Mouse (Mus musculus) hindbrain, embryonic 15.5 days (tissue): Measurements from ENCODE around the gene Neurl1b. TPM values are rescaled to one million over a fixed set of nuclear protein-coding genes. Genes with fewer than 3 reads are reported as not detected.
A peak's percentile ranks its signal among the peaks of the same experiment; 100 is the strongest.

Experiments
- ATAC-seq: fragments of 200-750 bp; cut with Nextera tagmentation; 2 replicates; pipeline ENCODE4 v1.8.0; 2017; ENCODE audit warnings: low read depth, moderate number of reproducible peaks, moderate TSS enrichment; ENCODE audit not compliant: low FRiP score
- H3K27ac ChIP-seq: fragments of 300-500 bp; sonication (generic); replicated peaks from 2 replicates; pipeline ENCODE4 v1.5.1; 2015; ENCODE audit warnings: mild to moderate bottlenecking, inconsistent platforms
- H3K27me3 ChIP-seq: fragments of 300-500 bp; sonication (generic); 2 replicates; pipeline ENCODE4 v1.6.1; 2015; ENCODE audit warnings: control low read depth, inconsistent platforms
- H3K36me3 ChIP-seq: fragments of 300-500 bp; sonication (generic); 2 replicates; pipeline ENCODE4 v1.6.1; 2015; ENCODE audit warnings: control low read depth, inconsistent platforms
- H3K4me1 ChIP-seq: fragments of 300-500 bp; sonication (generic); replicated peaks from 2 replicates; pipeline ENCODE4 v1.6.1; 2015; ENCODE audit warnings: control low read depth, inconsistent platforms
- H3K4me2 ChIP-seq: fragments of 300-500 bp; sonication (generic); 2 replicates; pipeline ENCODE4 v1.6.1; 2015; ENCODE audit warnings: moderate library complexity, mild to moderate bottlenecking, inconsistent platforms
- H3K4me3 ChIP-seq: fragments of 300-500 bp; sonication (generic); 2 replicates; pipeline ENCODE4 v1.5.1; 2015; ENCODE audit warnings: mild to moderate bottlenecking, inconsistent platforms
- H3K9ac ChIP-seq: fragments of 300-500 bp; sonication (generic); 2 replicates; pipeline ENCODE4 v1.6.1; 2015; ENCODE audit warnings: inconsistent platforms
- H3K9me3 ChIP-seq: fragments of 300-500 bp; sonication (generic); 2 replicates; pipeline ENCODE4 v1.6.1; 2016; ENCODE audit warnings: control low read depth, inconsistent platforms
- WGBS: fragments of 180-500 bp; shearing (Covaris S2); methylation state at CpG from one replicate; pipeline ENCODE4 v1.1.7; 2015; 5-methylcytosine and 5-hydroxymethylcytosine counted together
- polyA plus RNA-seq: library from polyadenylated mRNA; unstranded; fragments of >200 nt; fragmentation: Nextera tagmentation; extraction: Ambion mirVana; gene quantifications from 2 replicates; pipeline ENCODE4 v1.2.1, GENCODE M21; 2015

Gene Neurl1b
- polyA plus RNA-seq, 1 experiment from 2014 or later, result 1.6 TPM

DNA sequence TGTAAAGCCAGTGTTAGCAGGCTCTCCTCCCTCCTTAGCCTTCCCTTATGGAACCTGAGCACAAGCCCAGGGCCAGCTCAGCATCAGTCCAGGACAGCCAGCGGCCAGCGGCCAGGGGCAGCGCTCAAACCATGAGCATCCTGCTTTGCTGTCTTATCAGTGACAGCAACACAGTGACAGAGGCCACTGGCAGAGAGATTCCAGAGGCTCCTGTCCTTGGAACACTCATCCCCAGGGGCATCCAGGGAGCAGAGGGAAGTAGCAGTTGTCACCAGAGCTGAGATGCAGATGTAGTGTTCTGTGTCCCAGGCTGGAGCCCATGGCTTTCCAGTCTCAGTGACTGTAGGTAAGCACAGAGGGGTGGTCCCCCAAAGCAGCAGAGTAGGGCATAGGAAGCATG lies 32.5 kb upstream of the Neurl1b start:
- 81% methylated on average over 3 of the region's 3 CpGs for WGBS
- no peak overlapping the region for H3K4me2 ChIP-seq
- peaks cover 25% of the 10 kb centered on the region for H3K4me1 ChIP-seq
- no peak overlapping the region for H3K4me3 ChIP-seq
- H3K9me3 ChIP-seq, result no peaks in the 10 kb centered on the region
- no peak overlapping the region for H3K9ac ChIP-seq
- H3K36me3 ChIP-seq, result no peaks in the 10 kb centered on the region
- ATAC-seq, result no peak
- peak overlapping the region; percentile 78 for H3K27ac ChIP-seq
- H3K27me3 ChIP-seq, result no peaks in the 10 kb centered on the region

DNA sequence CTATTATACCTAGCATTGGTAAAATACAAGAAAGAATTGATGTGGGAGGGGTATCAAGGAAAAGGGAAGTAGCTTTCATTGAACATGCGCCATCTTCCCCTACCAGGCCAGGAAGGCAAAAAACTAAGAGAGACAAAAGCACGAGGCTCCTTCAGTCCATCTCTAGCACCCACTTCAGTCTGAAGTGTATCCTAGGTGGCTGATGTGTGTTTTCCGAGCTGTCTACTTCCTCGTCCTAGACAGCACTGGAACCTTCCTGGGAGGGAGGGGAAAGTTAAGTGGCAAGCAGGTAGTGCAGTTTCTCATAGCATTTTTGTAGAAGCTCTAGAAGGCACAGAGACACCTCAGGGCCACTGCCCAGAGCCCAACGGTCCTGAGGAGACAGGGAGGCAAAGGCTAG lies 31.9 kb upstream of the Neurl1b start:
- no peak for ATAC-seq
- no peak overlapping the region for H3K27ac ChIP-seq
- H3K36me3 ChIP-seq, result no peaks in the 10 kb centered on the region
- no peaks in the 10 kb centered on the region for H3K9me3 ChIP-seq
- H3K4me3 ChIP-seq, result no peak overlapping the region
- peaks cover 25% of the 10 kb centered on the region for H3K4me1 ChIP-seq
- WGBS, result 81% methylated on average over 5 of the region's 5 CpGs
- H3K4me2 ChIP-seq, result no peak overlapping the region
- H3K9ac ChIP-seq, result no peak overlapping the region
- H3K27me3 ChIP-seq, result no peaks in the 10 kb centered on the region

DNA sequence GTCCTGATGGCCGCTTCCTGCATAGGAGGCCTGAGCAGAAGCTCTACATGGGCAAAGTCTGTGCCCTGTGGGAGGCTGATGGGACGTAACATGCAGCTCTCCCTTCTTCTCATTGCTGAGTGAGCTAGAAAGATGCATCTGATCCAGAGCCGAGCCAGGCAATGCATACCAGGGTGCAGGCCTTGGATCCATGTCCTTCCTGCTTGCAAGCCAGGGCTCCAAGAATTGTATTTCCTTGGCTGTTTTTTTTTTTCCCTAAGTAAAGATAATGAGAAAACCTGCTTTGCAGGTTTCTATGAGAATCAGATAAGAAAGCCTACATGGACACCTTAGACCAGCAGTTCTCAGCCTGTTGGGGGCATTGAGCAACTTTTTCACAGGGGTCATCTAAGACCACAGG lies 30.5 kb upstream of the Neurl1b start:
- WGBS, result 93% methylated on average over 3 of the region's 3 CpGs
- H3K4me3 ChIP-seq, result no peak overlapping the region
- H3K27ac ChIP-seq, result no peak overlapping the region
- H3K9ac ChIP-seq, result no peak overlapping the region
- H3K4me1 ChIP-seq, result peaks cover 25% of the 10 kb centered on the region
- no peak for ATAC-seq
- H3K36me3 ChIP-seq, result no peaks in the 10 kb centered on the region
- no peak overlapping the region for H3K4me2 ChIP-seq
- H3K9me3 ChIP-seq, result no peaks in the 10 kb centered on the region
- no peaks in the 10 kb centered on the region for H3K27me3 ChIP-seq

DNA sequence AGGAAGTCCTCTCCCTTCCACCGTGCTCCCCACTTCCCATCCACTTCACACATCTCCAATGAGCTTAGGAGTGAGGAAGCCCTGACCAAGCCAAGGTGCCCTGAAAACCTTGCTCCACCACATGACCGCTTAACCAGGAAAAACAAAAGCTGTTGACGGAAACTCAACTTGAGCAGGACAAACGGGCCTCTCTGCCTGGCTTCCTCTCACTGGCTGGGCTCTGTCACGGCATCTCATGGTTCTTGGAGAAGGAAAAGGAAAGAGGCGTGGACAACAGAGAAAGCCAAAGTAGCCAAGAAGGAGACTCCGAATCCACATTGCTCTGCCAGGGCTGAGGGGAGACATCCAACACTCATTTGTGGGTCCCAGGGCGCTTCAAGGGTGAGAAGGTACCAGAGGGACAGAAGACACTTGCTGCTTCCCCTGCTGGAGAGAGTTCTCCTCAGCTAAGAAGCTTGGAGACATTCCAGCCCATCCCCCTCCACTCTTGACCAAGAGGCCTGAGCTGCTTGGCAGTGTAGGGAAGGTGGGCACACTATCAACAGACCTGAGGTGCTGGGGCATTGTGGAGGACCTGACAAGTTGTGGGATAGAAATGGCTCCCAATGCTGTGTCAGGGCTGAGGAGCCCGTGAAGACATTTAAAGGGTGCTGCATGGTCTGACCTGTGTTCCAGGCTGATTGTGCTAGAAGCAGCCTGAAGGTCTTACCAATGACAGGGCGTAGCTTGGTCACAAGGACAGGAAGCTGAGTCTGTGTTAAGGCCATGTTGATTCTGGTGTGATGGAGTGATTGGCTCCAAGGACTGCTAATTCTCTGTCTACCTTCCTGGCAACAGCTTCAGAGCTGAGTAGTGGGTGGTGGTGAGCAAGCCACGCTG lies 29.1 kb upstream of the Neurl1b start:
- no peak overlapping the region for H3K9ac ChIP-seq
- WGBS, result 88% methylated on average over 11 of the region's 11 CpGs
- ATAC-seq, result no peak

DNA sequence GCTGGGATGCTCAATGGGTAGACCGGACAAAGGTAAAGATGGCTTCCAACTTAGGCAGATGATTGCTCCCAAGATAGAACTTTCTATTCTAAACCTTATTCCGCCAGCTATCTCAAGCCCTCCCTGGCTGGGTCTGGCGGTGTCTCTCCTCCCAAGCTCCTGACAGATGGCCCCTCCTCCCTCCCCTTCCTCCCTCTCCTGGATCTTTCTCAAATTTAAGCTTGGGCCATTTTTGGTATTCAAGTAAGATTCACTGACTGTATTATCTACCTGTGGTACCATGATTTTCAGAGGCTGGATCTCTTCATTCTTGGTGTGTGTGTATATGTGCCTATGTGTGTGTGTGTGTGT lies 28.5 kb upstream of the Neurl1b start:
- WGBS, result 88% methylated on average over 3 of the region's 3 CpGs
- ATAC-seq, result no peak
- Histone ChIP-seq H3K9me3 (no peaks in the 10 kb centered on the region), H3K4me2 (no peak overlapping the region), H3K9ac (no peak overlapping the region), H3K27me3 (no peaks in the 10 kb centered on the region), H3K27ac (no peak overlapping the region), H3K36me3 (no peaks in the 10 kb centered on the region), H3K4me1 (peaks cover 13% of the 10 kb centered on the region), H3K4me3 (no peak overlapping the region)

More for the DNA sequence above, 29.1 kb upstream of the Neurl1b start:
- peaks cover 19% of the 10 kb centered on the region for H3K4me1 ChIP-seq
- no peaks in the 10 kb centered on the region for H3K36me3 ChIP-seq
- H3K9me3 ChIP-seq, result no peaks in the 10 kb centered on the region
- no peaks in the 10 kb centered on the region for H3K27me3 ChIP-seq
- H3K27ac ChIP-seq, result no peak overlapping the region
- no peak overlapping the region for H3K4me3 ChIP-seq
- H3K4me2 ChIP-seq, result no peak overlapping the region

DNA sequence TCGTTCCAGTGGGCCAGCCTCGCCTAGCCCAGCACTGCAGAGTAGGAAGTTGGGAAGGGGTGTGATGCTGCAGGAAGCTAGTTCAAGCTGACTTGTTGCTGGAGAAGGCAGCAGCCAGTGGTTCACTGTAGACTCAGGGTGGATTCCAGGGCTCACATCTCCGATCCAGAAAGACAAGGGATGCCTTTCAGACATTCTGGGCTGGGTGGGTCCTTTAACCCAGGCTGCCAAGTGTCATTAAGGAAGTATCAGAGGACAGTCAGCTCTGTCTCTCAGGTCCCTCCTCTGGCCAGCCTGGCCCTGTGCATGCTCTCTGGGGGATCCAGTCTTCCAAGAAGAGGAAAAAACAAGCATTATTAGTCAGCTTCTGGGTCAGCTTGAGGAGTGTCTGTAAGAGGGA lies 26.5 kb upstream of the Neurl1b start:
- ATAC-seq, result no peak
- H3K4me3 ChIP-seq, result no peak overlapping the region
- no peaks in the 10 kb centered on the region for H3K27me3 ChIP-seq
- H3K4me2 ChIP-seq, result no peak overlapping the region
- 75% methylated on average over 3 of the region's 3 CpGs for WGBS
- H3K9ac ChIP-seq, result no peak overlapping the region
- H3K9me3 ChIP-seq, result no peaks in the 10 kb centered on the region
- H3K4me1 ChIP-seq, result no peaks in the 10 kb centered on the region
- H3K27ac ChIP-seq, result no peak overlapping the region
- no peaks in the 10 kb centered on the region for H3K36me3 ChIP-seq

DNA sequence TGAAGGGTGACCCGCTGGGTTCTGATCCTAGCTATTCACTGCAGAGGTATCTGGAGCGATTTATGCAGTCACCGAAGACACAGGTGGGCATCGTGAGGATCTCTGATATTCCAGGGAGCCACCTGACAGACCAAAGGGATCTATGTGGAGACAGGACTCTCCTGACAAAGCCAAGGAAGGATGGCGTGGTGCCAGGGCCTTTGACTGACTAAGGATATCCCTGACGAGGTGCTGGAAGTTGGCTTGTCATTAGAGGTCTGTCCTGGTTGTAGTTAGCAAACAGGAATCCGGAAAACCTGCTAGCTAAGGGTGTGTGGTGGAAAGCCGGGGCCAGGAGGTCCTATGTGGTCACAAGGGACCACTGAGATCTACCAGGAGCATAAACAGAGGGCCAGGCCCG lies 25.4 kb upstream of the Neurl1b start:
- no peaks in the 10 kb centered on the region for H3K4me1 ChIP-seq
- H3K27ac ChIP-seq, result no peak overlapping the region
- no peak overlapping the region for H3K4me3 ChIP-seq
- H3K9me3 ChIP-seq, result no peaks in the 10 kb centered on the region
- no peak overlapping the region for H3K4me2 ChIP-seq
- H3K9ac ChIP-seq, result no peak overlapping the region
- H3K36me3 ChIP-seq, result no peaks in the 10 kb centered on the region
- no peak for ATAC-seq
- 85% methylated on average over 9 of the region's 9 CpGs for WGBS
- H3K27me3 ChIP-seq, result no peaks in the 10 kb centered on the region

DNA sequence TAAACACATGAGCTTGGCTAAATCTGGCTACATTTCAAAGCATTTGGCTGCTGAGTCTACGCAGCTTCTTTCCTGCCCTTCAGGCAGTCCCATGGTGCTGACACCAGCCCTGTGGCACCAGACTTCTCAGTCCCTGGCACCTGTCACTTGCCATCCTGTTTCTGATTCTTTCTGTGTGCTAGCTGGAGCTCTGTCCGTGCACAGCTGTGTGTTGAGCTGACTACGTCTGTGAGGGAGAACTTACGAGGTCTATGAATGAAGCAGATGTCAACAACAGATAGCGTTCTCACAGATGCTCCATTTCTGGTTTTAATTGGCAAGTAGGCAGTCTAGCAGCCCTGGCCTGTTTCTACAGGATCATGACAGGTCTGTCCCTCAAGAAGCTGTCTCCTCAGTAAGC lies 24.0 kb upstream of the Neurl1b start:
- H3K9ac ChIP-seq, result no peak overlapping the region
- no peaks in the 10 kb centered on the region for H3K9me3 ChIP-seq
- H3K4me3 ChIP-seq, result no peak overlapping the region
- no peak for ATAC-seq
- WGBS, result 76% methylated on average over 5 of the region's 5 CpGs
- no peaks in the 10 kb centered on the region for H3K4me1 ChIP-seq
- no peak overlapping the region for H3K4me2 ChIP-seq
- H3K36me3 ChIP-seq, result no peaks in the 10 kb centered on the region
- H3K27ac ChIP-seq, result no peak overlapping the region
- no peaks in the 10 kb centered on the region for H3K27me3 ChIP-seq

DNA sequence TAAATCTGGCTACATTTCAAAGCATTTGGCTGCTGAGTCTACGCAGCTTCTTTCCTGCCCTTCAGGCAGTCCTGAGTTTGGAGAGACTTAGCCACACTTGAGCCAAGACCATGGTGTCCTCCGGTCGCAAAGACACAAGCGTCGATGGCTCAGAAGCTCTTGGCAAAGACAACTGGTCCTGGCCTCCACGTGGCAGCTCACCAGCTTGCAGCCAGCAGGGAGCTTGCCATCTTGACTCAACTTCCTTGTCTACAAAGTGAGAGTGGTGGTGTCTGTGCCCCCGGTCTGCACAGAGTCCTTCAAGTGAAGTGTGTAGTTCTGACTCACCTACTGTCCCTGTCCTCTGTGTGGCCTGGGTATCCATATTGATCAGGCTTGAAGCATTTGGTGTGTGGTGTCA lies 22.3 kb upstream of the Neurl1b start:
- WGBS, result 79% methylated on average over 7 of the region's 7 CpGs
- H3K4me1 ChIP-seq, result no peaks in the 10 kb centered on the region

DNA sequence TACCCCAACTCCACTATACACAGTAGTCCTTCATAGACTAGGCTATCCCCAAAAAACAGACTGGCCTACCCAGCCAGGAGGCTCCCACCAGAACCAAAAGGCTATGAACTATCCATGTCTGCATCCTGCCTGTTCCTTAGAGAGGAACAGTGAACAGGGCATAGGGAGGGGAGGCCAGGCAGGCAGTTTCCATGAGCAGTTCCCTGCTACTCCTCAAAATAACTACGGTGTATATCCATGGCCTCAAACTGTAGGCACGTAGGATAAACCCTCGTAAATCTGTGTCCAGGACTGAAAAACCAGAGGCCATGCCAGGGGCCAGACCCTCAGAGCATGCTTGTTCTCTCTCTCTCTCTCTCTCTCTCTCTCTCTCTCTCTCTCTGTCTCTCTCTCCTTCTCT lies 17.9 kb upstream of the Neurl1b start:
- Histone ChIP-seq H3K27me3 (no peaks in the 10 kb centered on the region), H3K4me3 (no peak overlapping the region), H3K4me2 (no peak overlapping the region), H3K36me3 (no peaks in the 10 kb centered on the region), H3K9me3 (no peaks in the 10 kb centered on the region), H3K4me1 (no peaks in the 10 kb centered on the region), H3K27ac (no peak overlapping the region), H3K9ac (no peak overlapping the region)
- 80% methylated on average over 3 of the region's 3 CpGs for WGBS
- no peak for ATAC-seq

More for the DNA sequence above, 22.3 kb upstream of the Neurl1b start:
- Histone ChIP-seq H3K9ac (no peak overlapping the region), H3K4me3 (no peak overlapping the region), H3K36me3 (no peaks in the 10 kb centered on the region), H3K9me3 (no peaks in the 10 kb centered on the region), H3K27ac (no peak overlapping the region), H3K4me2 (no peak overlapping the region), H3K27me3 (no peaks in the 10 kb centered on the region)
- no peak for ATAC-seq

DNA sequence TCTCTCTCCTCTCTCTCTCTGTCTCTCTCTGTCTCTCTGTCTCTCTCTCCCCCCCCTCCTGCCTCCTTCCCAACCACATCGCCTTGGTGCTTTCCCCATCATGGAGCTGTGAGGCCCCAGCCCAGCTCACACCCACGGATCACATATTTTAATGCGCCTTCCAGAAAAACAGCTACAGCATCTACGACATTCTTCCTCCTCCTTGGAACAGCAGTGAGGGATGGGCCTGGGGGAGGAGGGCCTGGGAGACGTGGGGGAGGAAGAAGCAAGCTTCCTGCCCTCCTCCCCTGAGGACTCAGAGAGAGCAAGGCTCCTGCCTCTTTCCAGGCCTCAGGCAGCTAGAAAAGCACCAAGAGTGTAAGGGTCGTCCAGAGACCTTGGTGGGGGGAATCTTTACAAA lies 17.3 kb upstream of the Neurl1b start:
- Histone ChIP-seq H3K36me3 (no peaks in the 10 kb centered on the region), H3K9ac (no peak overlapping the region), H3K4me1 (no peaks in the 10 kb centered on the region), H3K27ac (no peak overlapping the region), H3K9me3 (no peaks in the 10 kb centered on the region), H3K4me3 (no peak overlapping the region), H3K4me2 (no peak overlapping the region), H3K27me3 (no peaks in the 10 kb centered on the region)
- WGBS, result 59% methylated on average over 6 of the region's 6 CpGs
- no peak for ATAC-seq

DNA sequence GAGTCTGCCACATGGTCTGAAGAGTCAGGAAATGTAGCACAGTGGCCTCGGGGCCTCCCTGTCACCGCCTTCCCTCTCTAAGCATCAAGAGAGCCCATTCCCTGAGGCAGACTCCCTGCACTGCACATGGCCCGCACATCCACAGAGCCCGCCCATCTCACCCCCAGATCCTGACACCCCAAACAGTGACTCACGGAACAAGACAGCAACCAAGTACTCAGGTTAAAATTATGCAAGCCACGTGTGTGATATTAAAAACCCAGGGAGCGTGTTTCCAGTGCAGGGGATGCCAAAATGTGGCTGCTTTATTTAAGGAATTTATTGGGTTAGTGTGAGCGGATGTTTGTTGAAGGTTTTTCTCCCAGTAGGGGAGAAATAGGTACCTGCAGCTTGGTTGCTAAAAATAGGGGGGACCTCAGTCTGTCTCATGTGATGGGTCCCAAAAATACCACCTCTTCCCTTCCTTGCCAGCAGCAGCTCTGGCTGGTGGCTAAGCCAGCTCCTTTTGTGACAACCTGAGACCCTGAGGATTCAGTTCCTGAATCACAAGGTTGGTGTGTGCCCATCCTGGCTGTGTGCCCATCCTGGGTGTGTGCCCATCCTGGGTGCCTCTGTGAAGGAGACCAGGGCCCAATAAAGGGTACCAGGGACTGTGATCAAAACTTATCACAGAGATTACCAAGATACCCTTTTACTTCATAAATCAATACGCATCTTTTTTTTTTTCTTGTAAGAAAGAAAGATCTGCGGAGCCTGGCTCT lies 9.1 kb upstream of the Neurl1b start:
- Histone ChIP-seq H3K4me3 (no peak overlapping the region), H3K9ac (no peak overlapping the region), H3K36me3 (no peaks in the 10 kb centered on the region), H3K9me3 (no peaks in the 10 kb centered on the region), H3K27me3 (no peaks in the 10 kb centered on the region), H3K4me1 (no peaks in the 10 kb centered on the region), H3K4me2 (no peak overlapping the region), H3K27ac (no peak overlapping the region)
- 86% methylated on average over 10 of the region's 10 CpGs for WGBS
- ATAC-seq, result no peak
